Mouse (Mus musculus) myocyte (in vitro differentiated cells): ENCODE results near the gene Gas7.

Experiments used
- CEBPB ChIP-seq: IDR thresholded peaks from 2 replicates; pipeline ENCODE4 v1.6.1; 2011; ENCODE audit warnings: mild to moderate bottlenecking, moderate library complexity; ENCODE audit not compliant: poor library complexity, insufficient read depth, severe bottlenecking
- E2F4 ChIP-seq: IDR thresholded peaks from one replicate; pipeline ENCODE4 v1.6.1; 2011; ENCODE audit warnings: mild to moderate bottlenecking, control low read depth, moderate library complexity; ENCODE audit not compliant: insufficient read depth
- MAX ChIP-seq: IDR thresholded peaks from one replicate; pipeline ENCODE4 v1.6.1; 2011; ENCODE audit warnings: low read depth, mild to moderate bottlenecking, control low read depth
- MYOD1 ChIP-seq, 3 experiments: IDR thresholded peaks; one replicate each; pipeline ENCODE4 v1.6.1; 2011; ENCODE audit warnings: control low read depth in 2 of 3, low read depth in 2 of 3, mild to moderate bottlenecking in 2 of 3, moderate library complexity in 1 of 3; ENCODE audit not compliant: insufficient read length in 2 of 3, control insufficient read depth in 1 of 3
- MYOG ChIP-seq, 3 experiments: IDR thresholded peaks; one replicate each; pipeline ENCODE4 v1.6.1; 2011; ENCODE audit warnings: control low read depth in 2 of 3, low read depth in 2 of 3, mild to moderate bottlenecking in 2 of 3; ENCODE audit not compliant: insufficient read length in 2 of 3, control insufficient read depth in 1 of 3, insufficient read depth in 1 of 3
- POLR2A ChIP-seq: IDR thresholded peaks from one replicate; pipeline ENCODE4 v1.6.1; 2011; ENCODE audit warnings: low read depth, mild to moderate bottlenecking, control low read depth, moderate library complexity; ENCODE audit not compliant: insufficient read length
- POLR2AphosphoS2 ChIP-seq: IDR thresholded peaks from one replicate; pipeline ENCODE4 v1.6.1; 2011; ENCODE audit warnings: low read depth, control low read depth; ENCODE audit not compliant: insufficient read length
- REST ChIP-seq: IDR thresholded peaks from one replicate; pipeline ENCODE4 v1.6.1; 2011; ENCODE audit warnings: mild to moderate bottlenecking, control low read depth, moderate library complexity; ENCODE audit not compliant: insufficient read depth, insufficient read length
- SRF ChIP-seq: IDR thresholded peaks from one replicate; pipeline ENCODE4 v1.6.1; 2011; ENCODE audit warnings: low read depth; ENCODE audit not compliant: control insufficient read depth, insufficient read length
- TCF12 ChIP-seq: IDR thresholded peaks from one replicate; pipeline ENCODE4 v1.6.1; 2011; ENCODE audit warnings: mild to moderate bottlenecking, control low read depth; ENCODE audit not compliant: poor library complexity, insufficient read depth, severe bottlenecking
- USF1 ChIP-seq: IDR thresholded peaks from one replicate; pipeline ENCODE4 v1.6.1; 2011; ENCODE audit warnings: low read depth, mild to moderate bottlenecking, control low read depth, moderate library complexity

DNA sequence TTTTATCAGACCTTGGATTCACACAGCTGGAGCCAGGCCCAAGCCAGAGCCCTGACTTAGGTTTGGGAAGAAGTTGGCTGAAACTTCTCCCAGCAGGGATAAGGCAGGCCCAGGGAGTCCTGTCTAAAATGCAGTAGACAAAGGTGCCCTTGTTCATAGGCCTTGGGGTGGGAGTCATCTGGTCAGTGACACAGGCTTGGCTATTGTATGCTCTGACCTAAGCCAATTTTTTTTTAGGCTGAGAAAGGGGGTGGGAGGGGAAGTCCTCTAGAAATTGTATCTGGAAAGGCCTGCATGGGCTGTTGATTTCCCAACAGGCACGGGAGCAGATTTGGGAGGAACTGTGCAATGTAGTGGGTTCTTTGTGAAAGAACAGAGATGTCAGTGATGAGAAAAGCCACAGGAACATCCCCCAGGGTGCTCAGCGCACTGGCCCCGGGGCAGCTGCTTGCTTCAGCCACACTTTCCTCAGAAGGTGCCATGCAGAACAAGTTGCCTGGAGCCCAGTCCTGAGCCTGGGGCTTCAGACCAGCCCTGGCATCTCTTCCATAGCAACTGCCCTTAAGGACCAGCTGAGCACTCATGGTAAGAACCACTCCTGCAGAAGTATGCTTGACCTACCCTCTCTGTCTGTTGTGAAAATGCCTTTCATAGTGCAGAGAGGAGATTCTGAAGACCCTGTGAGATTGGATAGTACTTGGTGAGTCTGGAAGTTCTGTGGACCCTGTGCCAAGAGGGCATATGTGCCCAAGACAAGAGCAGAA lies 131.2 kb downstream of the Gas7 start:
- TF ChIP-seq POLR2A (no peak), MYOD1 (IDR thresholded peaks at IDR 0.05; ENCODE audit: control insufficient read depth in 1 of 3, insufficient read length in 2 of 3, low read depth in 2 of 3) (no peak), TCF12 (no peak), POLR2AphosphoS2 (no peak), MAX (no peak), MYOG (IDR thresholded peaks at IDR 0.05; ENCODE audit: control insufficient read depth in 1 of 3, insufficient read depth in 1 of 3, insufficient read length in 2 of 3, low read depth in 2 of 3) (no peak), E2F4 (no peak), REST (no peak), CEBPB (no peak), USF1 (no peak), SRF (no peak)
